Mouse (Mus musculus) MEL (cell line): ENCODE measurements around the gene Phf5a. TPM values are rescaled to one million over a fixed set of nuclear protein-coding genes. Genes with fewer than 3 reads are reported as not detected.
A peak's percentile ranks its signal among the peaks of the same experiment; 100 is the strongest.

Experiments
- DNase-seq: peaks from one replicate; pipeline ENCODE4 v3.0.0; 2011; ENCODE audit warnings: low read depth, low spot score
- H3K27ac ChIP-seq: 2 replicates; pipeline ENCODE4 v1.5.1; 2012; ENCODE audit warnings: low read depth, mild to moderate bottlenecking, control low read depth, low read length, moderate library complexity; ENCODE audit not compliant: control insufficient read depth
- H3K27me3 ChIP-seq, 2 experiments: fragments of 150-350 bp in 1 of 2; sonication (generic) in 1 of 2; 2 replicates each; pipeline ENCODE4 v1.6.1; 2012; ENCODE audit warnings: low read length in 2 of 2, mild to moderate bottlenecking in 2 of 2, improper control_type of control experiment in 1 of 2, moderate library complexity in 1 of 2; ENCODE audit not compliant: insufficient read depth in 2 of 2, control insufficient read depth in 1 of 2
- H3K36me3 ChIP-seq, 2 experiments: 2 replicates each; pipeline ENCODE4 v1.6.1; 2012 to 2014; ENCODE audit warnings: low read length in 2 of 2, improper control_type of control experiment in 1 of 2, inconsistent platforms in 1 of 2, mild to moderate bottlenecking in 1 of 2; ENCODE audit not compliant: insufficient read depth in 2 of 2, control insufficient read depth in 1 of 2
- H3K4me1 ChIP-seq, 2 experiments: fragments of 150-350 bp in 1 of 2; sonication (generic) in 1 of 2; 2 replicates each; pipeline ENCODE4 v1.6.1; 2012; ENCODE audit warnings: low read length in 2 of 2, improper control_type of control experiment in 1 of 2, mild to moderate bottlenecking in 1 of 2; ENCODE audit not compliant: insufficient read depth in 2 of 2, control insufficient read depth in 1 of 2
- H3K4me3 ChIP-seq, 2 experiments: fragments of 150-350 bp in 1 of 2; sonication (generic) in 1 of 2; 2 replicates each; pipeline ENCODE4 v1.5.1; 2012; ENCODE audit warnings: low read depth in 2 of 2, low read length in 2 of 2, mild to moderate bottlenecking in 2 of 2, moderate library complexity in 2 of 2, control low read depth in 1 of 2, improper control_type of control experiment in 1 of 2; ENCODE audit not compliant: control insufficient read depth in 1 of 2, insufficient read depth in 1 of 2
- H3K79me2 ChIP-seq: 2 replicates; pipeline ENCODE4 v1.6.1; 2012; ENCODE audit warnings: mild to moderate bottlenecking, low read length, moderate library complexity; ENCODE audit not compliant: control insufficient read depth, poor library complexity, insufficient read depth
- H3K9ac ChIP-seq: 2 replicates; pipeline ENCODE4 v1.6.1; 2012; ENCODE audit warnings: low read depth, mild to moderate bottlenecking, control low read depth, low read length, moderate library complexity; ENCODE audit not compliant: control insufficient read depth, poor library complexity, severe bottlenecking
- H3K9me3 ChIP-seq: fragments of 150-350 bp; sonication (generic); replicated peaks from 2 replicates; pipeline ENCODE4 v1.6.1; 2012; ENCODE audit warnings: mild to moderate bottlenecking, low read length, improper control_type of control experiment, moderate library complexity; ENCODE audit not compliant: insufficient read depth
- BHLHE40 ChIP-seq: IDR thresholded peaks from 2 replicates; pipeline ENCODE4 v1.6.1; 2012; ENCODE audit warnings: low read depth, mild to moderate bottlenecking, inconsistent platforms, low read length, improper control_type of control experiment, borderline replicate concordance
- CHD1 ChIP-seq: IDR thresholded peaks from 2 replicates; pipeline ENCODE4 v1.6.1; 2012; ENCODE audit warnings: low read depth, mild to moderate bottlenecking, inconsistent platforms, low read length, improper control_type of control experiment
- CHD2 ChIP-seq: IDR thresholded peaks from 2 replicates; pipeline ENCODE4 v1.6.1; 2011; ENCODE audit warnings: low read length, improper control_type of control experiment
- CTCF ChIP-seq, 3 experiments: IDR thresholded peaks in 2 of 3; conservative IDR thresholded peaks in 1 of 3; 2 replicates each; pipeline ENCODE4 v1.5.1; 2011 to 2012; ENCODE audit warnings: low read length in 3 of 3, low read depth in 2 of 3, mild to moderate bottlenecking in 2 of 3, improper control_type of control experiment in 1 of 3, inconsistent platforms in 1 of 3, mixed read lengths in 1 of 3, moderate library complexity in 1 of 3; ENCODE audit not compliant: control insufficient read depth in 1 of 3, insufficient read depth in 1 of 3, poor library complexity in 1 of 3, severe bottlenecking in 1 of 3
- E2F4 ChIP-seq: IDR thresholded peaks from 2 replicates; pipeline ENCODE4 v1.6.1; 2011; ENCODE audit warnings: low read depth, low read length, improper control_type of control experiment, borderline replicate concordance
- ELF1 ChIP-seq: IDR thresholded peaks from 2 replicates; pipeline ENCODE4 v1.6.1; 2014; ENCODE audit warnings: low read depth, mild to moderate bottlenecking, inconsistent platforms, low read length, improper control_type of control experiment, moderate library complexity
- ETS1 ChIP-seq: IDR thresholded peaks from 2 replicates; pipeline ENCODE4 v1.6.1; 2012; ENCODE audit warnings: low read depth, mild to moderate bottlenecking, inconsistent platforms, low read length, improper control_type of control experiment, moderate library complexity
- GABPA ChIP-seq: IDR thresholded peaks from 2 replicates; pipeline ENCODE4 v1.6.1; 2012; ENCODE audit warnings: low read depth, mild to moderate bottlenecking, inconsistent platforms, low read length, improper control_type of control experiment, moderate library complexity
- GATA1 ChIP-seq: IDR thresholded peaks from 2 replicates; pipeline ENCODE4 v1.6.1; 2011; ENCODE audit warnings: low read depth, low read length, improper control_type of control experiment
- HCFC1 ChIP-seq: IDR thresholded peaks from 2 replicates; pipeline ENCODE4 v1.6.1; 2012; ENCODE audit warnings: low read depth, mild to moderate bottlenecking, inconsistent platforms, low read length, improper control_type of control experiment, moderate library complexity
- JUND ChIP-seq: IDR thresholded peaks from 2 replicates; pipeline ENCODE4 v1.6.1; 2011; ENCODE audit warnings: low read depth, mild to moderate bottlenecking, improper control_type of control experiment, low read length
- KAT2A ChIP-seq: conservative IDR thresholded peaks from 2 replicates; pipeline ENCODE4 v1.6.1; 2012; ENCODE audit warnings: low read depth, low read length, improper control_type of control experiment, inconsistent platforms
- MAX ChIP-seq: IDR thresholded peaks from 2 replicates; pipeline ENCODE4 v1.6.1; 2011; ENCODE audit warnings: low read length, improper control_type of control experiment
- MAZ ChIP-seq: IDR thresholded peaks from 2 replicates; pipeline ENCODE4 v1.6.1; 2012; ENCODE audit warnings: low read depth, mild to moderate bottlenecking, inconsistent platforms, low read length, improper control_type of control experiment
- MEF2A ChIP-seq: IDR thresholded peaks from 2 replicates; pipeline ENCODE4 v1.6.1; 2014; ENCODE audit warnings: low read depth, mild to moderate bottlenecking, inconsistent platforms, low read length, improper control_type of control experiment; ENCODE audit not compliant: poor library complexity, insufficient replicate concordance, severe bottlenecking; ENCODE audit errors: extremely low read depth
- MXI1 ChIP-seq: IDR thresholded peaks from 2 replicates; pipeline ENCODE4 v1.6.1; 2011; ENCODE audit warnings: mild to moderate bottlenecking, low read depth, low read length, improper control_type of control experiment
- MYB ChIP-seq: IDR thresholded peaks from 2 replicates; pipeline ENCODE4 v1.6.1; 2011; ENCODE audit warnings: mild to moderate bottlenecking, low read depth, low read length, improper control_type of control experiment
- MYC ChIP-seq: IDR thresholded peaks from 2 replicates; pipeline ENCODE4 v1.6.1; 2011; ENCODE audit warnings: low read depth, mild to moderate bottlenecking, low read length, improper control_type of control experiment, moderate library complexity
- NELFE ChIP-seq: IDR thresholded peaks from 2 replicates; pipeline ENCODE4 v1.6.1; 2011; ENCODE audit warnings: low read depth, low read length, improper control_type of control experiment
- NRF1 ChIP-seq: IDR thresholded peaks from 2 replicates; pipeline ENCODE4 v1.6.1; 2014; ENCODE audit warnings: low read depth, mild to moderate bottlenecking, inconsistent platforms, low read length, improper control_type of control experiment, moderate library complexity; ENCODE audit not compliant: poor library complexity, insufficient read depth, severe bottlenecking
- POLR2A ChIP-seq, 2 experiments: IDR thresholded peaks; 2 replicates each; pipeline ENCODE4 v1.6.1; 2011 to 2012; ENCODE audit warnings: low read length in 2 of 2, mild to moderate bottlenecking in 2 of 2, control low read depth in 1 of 2, improper control_type of control experiment in 1 of 2, low read depth in 1 of 2, moderate library complexity in 1 of 2; ENCODE audit not compliant: control insufficient read depth in 1 of 2, insufficient read depth in 1 of 2, poor library complexity in 1 of 2
- POLR2AphosphoS2 ChIP-seq: IDR thresholded peaks from 2 replicates; pipeline ENCODE4 v1.6.1; 2011; ENCODE audit warnings: low read length, improper control_type of control experiment
- POLR2AphosphoS5 ChIP-seq: IDR thresholded peaks from 2 replicates; pipeline ENCODE4 v1.6.1; 2012; ENCODE audit warnings: low read depth, borderline replicate concordance, mild to moderate bottlenecking, inconsistent platforms, low read length, moderate library complexity, mixed read lengths
- RAD21 ChIP-seq: IDR thresholded peaks from 2 replicates; pipeline ENCODE4 v1.6.1; 2011; ENCODE audit warnings: mild to moderate bottlenecking, low read depth, low read length, improper control_type of control experiment
- RCOR1 ChIP-seq: IDR thresholded peaks from 2 replicates; pipeline ENCODE4 v1.6.1; 2012; ENCODE audit warnings: low read depth, mild to moderate bottlenecking, inconsistent platforms, low read length, improper control_type of control experiment
- SIN3A ChIP-seq: IDR thresholded peaks from 2 replicates; pipeline ENCODE4 v1.6.1; 2012; ENCODE audit warnings: low read length, improper control_type of control experiment, inconsistent platforms
- SMC3 ChIP-seq: IDR thresholded peaks from 2 replicates; pipeline ENCODE4 v1.6.1; 2011; ENCODE audit warnings: low read depth, low read length, improper control_type of control experiment
- TAL1 ChIP-seq: IDR thresholded peaks from 2 replicates; pipeline ENCODE4 v1.6.1; 2012; ENCODE audit warnings: mild to moderate bottlenecking, inconsistent platforms, low read length, moderate library complexity, mixed read lengths
- TBP ChIP-seq: IDR thresholded peaks from 2 replicates; pipeline ENCODE4 v1.8.0; 2011; ENCODE audit warnings: low read depth, low read length, improper control_type of control experiment
- TCF12 ChIP-seq: IDR thresholded peaks from 2 replicates; pipeline ENCODE4 v1.6.1; 2014; ENCODE audit warnings: low read depth, mild to moderate bottlenecking, inconsistent platforms, low read length, improper control_type of control experiment, moderate library complexity
- UBTF ChIP-seq: IDR thresholded peaks from 2 replicates; pipeline ENCODE4 v1.6.1; 2012; ENCODE audit warnings: low read depth, mild to moderate bottlenecking, inconsistent platforms, low read length, improper control_type of control experiment, moderate library complexity, borderline replicate concordance; ENCODE audit not compliant: insufficient read depth
- USF1 ChIP-seq: IDR thresholded peaks from 2 replicates; pipeline ENCODE4 v1.6.1; 2014; ENCODE audit warnings: low read depth, mild to moderate bottlenecking, inconsistent platforms, low read length, improper control_type of control experiment, moderate library complexity
- USF2 ChIP-seq, 2 experiments: IDR thresholded peaks; 2 replicates each; pipeline ENCODE4 v1.6.1; 2011 to 2012; ENCODE audit warnings: improper control_type of control experiment in 2 of 2, low read length in 2 of 2, borderline replicate concordance in 1 of 2, inconsistent platforms in 1 of 2, low read depth in 1 of 2, mild to moderate bottlenecking in 1 of 2; ENCODE audit not compliant: insufficient read depth in 1 of 2
- ZC3H11A ChIP-seq: IDR thresholded peaks from 2 replicates; pipeline ENCODE4 v1.6.1; 2012; ENCODE audit warnings: low read depth, mild to moderate bottlenecking, inconsistent platforms, low read length, improper control_type of control experiment
- ZKSCAN1 ChIP-seq: IDR thresholded peaks from 2 replicates; pipeline ENCODE4 v1.6.1; 2012; ENCODE audit warnings: low read depth, mild to moderate bottlenecking, inconsistent platforms, low read length, improper control_type of control experiment, moderate library complexity
- ZMIZ1 ChIP-seq: IDR thresholded peaks from 2 replicates; pipeline ENCODE4 v1.6.1; 2012; ENCODE audit warnings: low read depth, mild to moderate bottlenecking, inconsistent platforms, low read length, improper control_type of control experiment, moderate library complexity
- ZNF384 ChIP-seq: IDR thresholded peaks from 2 replicates; pipeline ENCODE4 v1.6.1; 2012; ENCODE audit warnings: low read depth, mild to moderate bottlenecking, inconsistent platforms, low read length, improper control_type of control experiment
- polyA plus RNA-seq, 2 experiments: library from polyadenylated mRNA; stranded (reverse) in 1 of 2; unstranded in 1 of 2; fragments of >175 nt in 1 of 2; fragments of >200 nt in 1 of 2; gene quantifications; 2 replicates each; pipeline versions ENCODE4 v1.2.1 to v1.2.4; 2012; ENCODE audit warnings: low replicate concordance in 2 of 2, low read depth in 1 of 2; ENCODE audit not compliant: insufficient read length in 2 of 2, insufficient read depth in 1 of 2, missing spikeins in 1 of 2
- total RNA-seq: library from RNA; depleted of rRNA; stranded (reverse); fragments of 300-350 nt; gene quantifications from 2 replicates; pipeline ENCODE4 v1.2.3, GENCODE M21; 2012

Phf5a gene
- total and polyA plus RNA-seq, 3 experiments, result 128 to 164 TPM; not detected in 1

GRCm38 (mm10) chr15:81858138-81858516 lies 13.6 kb downstream of the Phf5a start:
- peak; percentile 95 for DNase-seq
- Histone ChIP-seq H3K27ac (peak overlapping the region; percentile 96), H3K36me3 (peaks cover 2 to 13% of the 10 kb centered on the region in 2 experiments; a peak in 3 of 4 replicates), H3K79me2 (peaks cover 46% of the 10 kb centered on the region), H3K4me3 (peak overlapping the region; percentile 87 to 98), H3K9me3 (no peaks in the 10 kb centered on the region), H3K9ac (peak overlapping the region; percentile 90), H3K4me1 (peaks cover 4 to 7% of the 10 kb centered on the region in 2 experiments; a peak in 2 of 4 replicates), H3K27me3 (no peaks in the 10 kb centered on the region)
- TF ChIP-seq POLR2AphosphoS5 (peak; percentile 90; the same call in 1 of the 2 replicates), TAL1 (no peak), NELFE (peak; percentile 99), SMC3 (no peak), RAD21 (no peak), GABPA (no peak), MEF2A (peak; percentile 71; the same call in 1 of the 2 replicates), USF2 (IDR thresholded peaks at IDR 0.05; ENCODE audit: borderline replicate concordance in 1 of 2, insufficient read depth in 1 of 2, low read depth in 1 of 2, low read length in 2 of 2) (no peak), MYC (peak; percentile 77; the same call in 1 of the 2 replicates), POLR2A (IDR thresholded peaks at IDR 0.05; ENCODE audit: control insufficient read depth in 1 of 2, insufficient read depth in 1 of 2, low read depth in 1 of 2, low read length in 2 of 2, poor library complexity in 1 of 2) (peak; percentile 99), TBP (peak; percentile 97), ETS1 (peak; percentile 84), BHLHE40 (peak; percentile 33; the same call in 1 of the 2 replicates), JUND (no peak), ZMIZ1 (peak; percentile 98), KAT2A (peak; percentile 98), ZC3H11A (no peak), CHD1 (peak; percentile 97; the same call in 1 of the 2 replicates), SIN3A (peak; percentile 99), UBTF (no peak), NRF1 (peak; percentile 64), ELF1 (no peak), CHD2 (peak; percentile 61), MAX (peak; percentile 56; the same call in 1 of the 2 replicates), ZNF384 (peak; percentile 88; the same call in 1 of the 2 replicates), TCF12 (peak; percentile 96), MXI1 (peak; percentile 90), RCOR1 (no peak), MAZ (peak; percentile 100), HCFC1 (peak; percentile 87), MYB (no peak), USF1 (peak; percentile 38), GATA1 (0 out of 2 replicates have a peak, but pooled peaks have one; percentile 9), E2F4 (peak; percentile 83; the same call in 1 of the 2 replicates), CTCF (IDR thresholded peaks at IDR 0.05 in 2 of 3, conservative IDR thresholded peaks at IDR 0.05 in 1 of 3; ENCODE audit: control insufficient read depth in 1 of 3, insufficient read depth in 1 of 3, low read depth in 2 of 3, low read length in 3 of 3, poor library complexity in 1 of 3, severe bottlenecking in 1 of 3) (no peak), POLR2AphosphoS2 (peak; percentile 96), ZKSCAN1 (peak; percentile 84)
